Mouse (Mus musculus) cerebellum, adult 2 months (tissue): ENCODE results near the gene Slc22a15.

Source experiments
- CTCF ChIP-seq: fragments of 200-500 bp; IDR thresholded peaks from 2 replicates; pipeline ENCODE4 v1.5.1; 2011; ENCODE audit warnings: low read depth, mild to moderate bottlenecking, control low read depth, low read length, moderate library complexity, borderline replicate concordance; ENCODE audit not compliant: insufficient read depth
- POLR2A ChIP-seq: fragments of 200-500 bp; IDR thresholded peaks from 2 replicates; pipeline ENCODE4 v1.6.1; 2011; ENCODE audit warnings: low read length, control low read depth, borderline replicate concordance; ENCODE audit not compliant: insufficient read depth

DNA sequence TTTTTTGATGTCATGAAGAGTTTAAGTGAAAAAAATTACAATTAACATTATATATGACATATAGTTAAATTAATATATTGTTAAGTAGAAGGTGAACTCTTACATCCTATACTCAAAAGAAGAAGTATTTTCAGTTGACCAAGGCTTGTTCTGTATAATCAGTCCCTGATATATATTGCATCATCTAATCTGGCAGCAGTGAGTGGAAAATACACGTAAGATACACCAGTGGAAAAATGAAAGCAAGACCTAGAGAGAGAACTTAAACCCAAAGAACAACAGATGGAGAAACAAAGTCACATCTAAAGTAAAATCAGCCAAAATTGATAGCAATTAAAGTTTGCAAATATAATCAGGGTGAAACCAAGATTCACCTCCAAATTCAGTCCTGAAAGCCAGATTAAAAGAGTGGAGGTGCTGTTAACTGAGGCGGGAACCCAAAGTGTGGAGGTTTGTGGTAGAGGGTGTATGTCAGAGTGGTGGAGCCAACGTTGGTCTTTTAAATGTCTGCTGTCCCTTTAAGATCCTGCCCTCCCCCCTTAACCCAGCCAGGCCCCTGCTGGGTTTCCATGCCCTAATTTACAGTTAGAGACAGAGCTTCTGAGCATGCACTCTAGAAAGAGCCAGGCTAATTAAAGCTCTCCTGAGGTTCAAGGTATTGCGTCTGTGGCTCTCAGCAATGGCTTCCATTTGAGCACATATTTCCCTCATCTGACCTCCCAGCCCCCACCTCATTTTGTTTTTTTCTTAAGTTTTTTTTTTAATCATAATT, 5.0 kb upstream of the Slc22a15 start:
- TF ChIP-seq CTCF (no peak), POLR2A (no peak)
